1 mouse cellular context compared by ENCODE assay signal in genomic region chr3:146474428-146474827, GRCm38 (mm10).
TF ChIP-seq lines count a peak whose summit lies in the region.

No protein-coding gene starts in this region.

TF ChIP-seq in CH12.LX, 34 proteins besides CTCF, POLR2A, EP300 and RAD21 (continued from another document):
- TF ChIP-seq MEF2A (IDR thresholded peaks at IDR 0.05; ENCODE audit: borderline replicate concordance, low read depth, low read length) (no peak), SIN3A (IDR thresholded peaks at IDR 0.05; ENCODE audit: low read length) (no peak), MAX (IDR thresholded peaks at IDR 0.05; ENCODE audit: low read length) (no peak), UBTF (IDR thresholded peaks at IDR 0.05; ENCODE audit: low read depth, low read length) (no peak), BHLHE40 (IDR thresholded peaks at IDR 0.05; ENCODE audit: low read depth, low read length) (no peak), JUND (conservative IDR thresholded peaks at IDR 0.05; ENCODE audit: low read depth, low read length) (peak; percentile 21; the same call in 1 of the 2 replicates), MAFK (IDR thresholded peaks at IDR 0.05; ENCODE audit: insufficient replicate concordance, low read length) (peak; percentile 57; the same call in 1 of the 2 replicates), NRF1 (IDR thresholded peaks at IDR 0.05; ENCODE audit: low read depth, low read length) (no peak)
